Mouse (Mus musculus): ENCODE results near the gene Wfdc5. TPM values are rescaled to one million over a fixed set of nuclear protein-coding genes. Genes with fewer than 3 reads are reported as not detected.

Wfdc5 gene
- polyA plus RNA-seq, 1 experiment from 2014 or later, result not detected

DNA sequence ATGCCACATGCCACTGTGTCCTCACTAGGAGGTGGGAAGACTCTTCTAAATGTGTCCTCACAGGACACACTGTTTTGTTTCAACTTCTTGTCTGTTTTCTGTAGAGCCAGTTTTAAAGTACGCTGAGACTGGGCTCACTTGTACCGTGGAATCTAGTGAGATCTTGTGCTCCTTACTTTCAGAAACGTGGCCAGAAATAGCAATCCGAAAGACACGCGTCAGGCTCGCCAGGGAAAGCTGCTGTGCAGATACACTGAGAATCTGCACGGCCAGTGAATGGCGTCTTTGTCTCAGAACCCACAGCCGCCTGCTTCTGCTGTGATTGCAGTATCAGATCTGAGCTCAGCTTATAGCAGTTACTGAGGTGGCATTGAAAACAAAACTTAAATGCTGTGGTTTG is 40.5 kb downstream of the Wfdc5 start:
- Histone ChIP-seq H3K36me3 (replicated peaks; ENCODE audit: insufficient read depth, low read length) (peaks cover 18% of the 10 kb centered on the region), H3K9me3 (ENCODE audit: low read length) (no peaks in the 10 kb centered on the region), H3K4me2 (ENCODE audit: low read depth, low read length) (no peak overlapping the region), H3K27ac (ENCODE audit: low read depth) (no peak overlapping the region), H3K4me1 (ENCODE audit: insufficient read depth) (no peaks in the 10 kb centered on the region), H3K27me3 (ENCODE audit: insufficient read depth, low read length) (no peaks in the 10 kb centered on the region), H3K9ac (replicated peaks) (no peak overlapping the region), H3K4me3 (ENCODE audit: low read depth, low read length) (no peak overlapping the region)
- TF ChIP-seq CTCF (IDR thresholded peaks at IDR 0.05; ENCODE audit: low read depth) (no peak), EP300 (IDR thresholded peaks at IDR 0.05; ENCODE audit: low read depth) (no peak)
- ATAC-seq (no peak), DNase-seq (no peak)
- WGBS (ENCODE audit: insufficient replicate concordance), result 73% methylated on average over 10 of the region's 10 CpGs

DNA sequence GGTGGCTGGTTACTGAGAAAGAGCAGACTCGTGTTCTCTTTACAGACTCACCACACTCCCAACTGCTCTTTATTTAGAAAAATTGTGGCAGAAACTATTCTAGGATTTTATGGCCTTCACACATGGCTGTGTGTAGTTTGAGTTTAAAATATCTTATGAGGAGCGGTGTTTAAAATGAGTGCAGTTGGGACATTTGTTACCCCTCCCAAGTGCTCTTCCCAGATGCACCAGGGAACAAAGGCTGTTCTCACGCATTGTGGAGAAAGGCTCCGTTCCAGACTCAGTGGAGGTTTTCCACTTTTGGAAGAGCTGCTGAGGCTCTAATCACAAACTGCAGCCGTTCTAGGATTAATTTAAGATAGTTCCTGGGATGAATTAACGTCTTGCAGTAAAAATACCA is 44.8 kb downstream of the Wfdc5 start:
- Histone ChIP-seq H3K36me3 (replicated peaks; ENCODE audit: insufficient read depth, low read length) (peaks cover 21% of the 10 kb centered on the region), H3K4me3 (ENCODE audit: low read depth, low read length) (no peak overlapping the region), H3K9ac (replicated peaks) (no peak overlapping the region), H3K27me3 (ENCODE audit: insufficient read depth, low read length) (no peaks in the 10 kb centered on the region), H3K9me3 (ENCODE audit: low read length) (no peaks in the 10 kb centered on the region), H3K4me1 (ENCODE audit: insufficient read depth) (no peaks in the 10 kb centered on the region), H3K27ac (ENCODE audit: low read depth) (no peak overlapping the region), H3K4me2 (ENCODE audit: low read depth, low read length) (no peak overlapping the region)
- DNase-seq, result no peak
- WGBS (ENCODE audit: insufficient replicate concordance), result 78% methylated on average over 6 of the region's 6 CpGs
- TF ChIP-seq CTCF (IDR thresholded peaks at IDR 0.05; ENCODE audit: low read depth) (no peak), EP300 (IDR thresholded peaks at IDR 0.05; ENCODE audit: low read depth) (no peak)
- no peak for ATAC-seq

DNA sequence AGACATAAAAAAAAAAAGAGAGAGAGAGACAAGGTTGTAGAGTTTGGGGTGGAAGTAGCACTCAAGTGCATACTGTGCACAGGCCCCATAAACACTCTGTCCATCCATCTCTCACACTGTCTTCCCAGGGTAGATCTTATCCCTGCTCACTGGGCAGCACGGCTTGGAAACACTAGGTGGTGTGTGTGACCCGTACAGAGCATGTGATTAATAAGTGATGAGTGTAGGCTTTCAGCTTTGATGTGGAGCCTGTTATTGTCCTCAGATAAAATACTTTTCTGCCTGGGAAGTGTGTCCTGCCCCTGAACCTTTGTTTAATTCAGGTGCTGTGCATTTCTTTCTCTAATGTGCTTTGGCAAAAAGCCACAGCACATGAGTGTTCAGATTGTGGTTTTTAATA is 46.1 kb downstream of the Wfdc5 start:
- Histone ChIP-seq H3K4me3 (ENCODE audit: low read depth, low read length) (no peak overlapping the region), H3K36me3 (replicated peaks; ENCODE audit: insufficient read depth, low read length) (peaks cover 18% of the 10 kb centered on the region), H3K9ac (replicated peaks) (no peak overlapping the region), H3K4me2 (ENCODE audit: low read depth, low read length) (no peak overlapping the region), H3K9me3 (ENCODE audit: low read length) (no peaks in the 10 kb centered on the region), H3K27me3 (ENCODE audit: insufficient read depth, low read length) (no peaks in the 10 kb centered on the region), H3K27ac (ENCODE audit: low read depth) (no peak overlapping the region), H3K4me1 (ENCODE audit: insufficient read depth) (no peaks in the 10 kb centered on the region)
- 75% methylated on average over 2 of the region's 2 CpGs for WGBS (ENCODE audit: insufficient replicate concordance)
- DNase-seq (no peak), ATAC-seq (no peak)
- TF ChIP-seq EP300 (IDR thresholded peaks at IDR 0.05; ENCODE audit: low read depth) (no peak), CTCF (IDR thresholded peaks at IDR 0.05; ENCODE audit: low read depth) (no peak)

DNA sequence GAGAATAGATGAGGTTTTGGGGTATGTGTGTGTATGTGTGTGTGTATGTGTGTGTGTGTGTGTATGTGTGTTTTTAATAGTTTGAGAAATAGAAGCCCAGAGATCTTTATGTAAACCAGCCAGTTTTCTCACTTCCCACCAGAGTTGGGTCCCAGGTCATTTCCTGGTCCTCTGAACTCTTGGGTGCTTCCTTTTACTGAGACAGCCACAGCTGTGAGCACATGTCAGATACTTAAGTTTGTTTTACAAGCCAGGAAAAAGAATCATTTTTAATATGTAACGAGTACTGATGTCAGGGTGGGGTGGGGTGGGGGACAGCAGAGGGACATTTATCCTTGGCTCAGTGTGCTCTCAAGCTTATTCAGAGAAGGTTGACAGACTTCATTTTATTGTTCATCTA is 47.2 kb downstream of the Wfdc5 start:
- Histone ChIP-seq H3K27ac (ENCODE audit: low read depth) (no peak overlapping the region), H3K9ac (replicated peaks) (no peak overlapping the region), H3K4me2 (ENCODE audit: low read depth, low read length) (no peak overlapping the region), H3K27me3 (ENCODE audit: insufficient read depth, low read length) (no peaks in the 10 kb centered on the region), H3K36me3 (replicated peaks; ENCODE audit: insufficient read depth, low read length) (peaks cover 15% of the 10 kb centered on the region), H3K4me3 (ENCODE audit: low read depth, low read length) (no peak overlapping the region), H3K4me1 (ENCODE audit: insufficient read depth) (0 out of 2 replicates have a peak, but pooled peaks cover 2% of the 10 kb centered on the region), H3K9me3 (ENCODE audit: low read length) (no peaks in the 10 kb centered on the region)
- ATAC-seq, result no peak
- no peak for TF ChIP-seq EP300 (IDR thresholded peaks at IDR 0.05; ENCODE audit: low read depth)
- no peak for TF ChIP-seq CTCF (IDR thresholded peaks at IDR 0.05; ENCODE audit: low read depth)
- DNase-seq, result no peak
- 83% methylated on average over 1 of the region's 1 CpGs for WGBS (ENCODE audit: insufficient replicate concordance)

DNA sequence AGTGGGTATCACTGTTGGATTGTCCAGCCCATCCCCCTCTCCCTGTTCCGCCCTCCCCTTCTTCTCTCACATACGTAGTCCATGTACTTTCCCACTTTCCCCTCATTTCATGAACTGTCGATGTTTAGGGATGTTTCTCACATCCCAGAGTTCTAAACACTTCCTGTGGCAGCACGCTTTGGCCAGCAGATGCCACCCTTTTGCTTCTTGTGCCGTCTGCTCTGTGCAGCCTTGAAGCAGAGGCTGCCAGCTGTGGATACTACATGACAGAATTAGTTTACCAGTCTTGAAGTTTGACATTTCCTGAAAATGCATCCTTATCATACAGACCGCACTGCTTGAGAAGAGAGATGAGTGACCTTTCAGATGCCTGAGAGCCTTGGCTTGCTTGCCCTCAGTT is 48.0 kb downstream of the Wfdc5 start:
- H3K9me3 ChIP-seq (ENCODE audit: low read length), result no peaks in the 10 kb centered on the region
- WGBS (ENCODE audit: insufficient replicate concordance), result 68% methylated on average over 6 of the region's 6 CpGs
- 0 out of 2 replicates have a peak, but pooled peaks cover 2% of the 10 kb centered on the region for H3K4me1 ChIP-seq (ENCODE audit: insufficient read depth)
- ATAC-seq, result no peak
- H3K4me2 ChIP-seq (ENCODE audit: low read depth, low read length), result no peak overlapping the region
- peaks cover 14% of the 10 kb centered on the region for H3K36me3 ChIP-seq (replicated peaks; ENCODE audit: insufficient read depth, low read length)
- no peak overlapping the region for H3K9ac ChIP-seq (replicated peaks)
- H3K4me3 ChIP-seq (ENCODE audit: low read depth, low read length), result no peak overlapping the region
- H3K27me3 ChIP-seq (ENCODE audit: insufficient read depth, low read length), result no peaks in the 10 kb centered on the region
- TF ChIP-seq EP300 (IDR thresholded peaks at IDR 0.05; ENCODE audit: low read depth) (no peak), CTCF (IDR thresholded peaks at IDR 0.05; ENCODE audit: low read depth) (peak; percentile 51)
- no peak for DNase-seq
- no peak overlapping the region for H3K27ac ChIP-seq (ENCODE audit: low read depth)

DNA sequence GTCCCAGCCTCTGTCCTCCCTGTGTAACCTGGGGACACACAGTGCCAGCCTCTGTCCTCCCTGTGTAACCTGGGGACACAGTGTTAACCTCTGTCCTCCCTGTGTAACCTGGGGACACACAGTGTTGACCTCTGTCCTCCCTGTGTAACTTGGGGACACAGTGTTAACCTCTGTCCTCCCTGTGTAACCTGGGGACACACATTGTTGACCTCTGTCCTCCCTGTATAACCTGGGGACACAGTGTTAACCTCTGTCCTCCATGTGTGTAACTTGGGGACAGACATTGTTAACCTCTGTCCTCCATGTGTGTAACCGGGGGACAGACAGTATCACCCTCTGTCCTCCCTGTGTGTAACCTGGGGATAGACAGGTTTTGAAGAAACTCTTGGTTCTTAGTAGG is 51.0 kb downstream of the Wfdc5 start:
- TF ChIP-seq EP300 (IDR thresholded peaks at IDR 0.05; ENCODE audit: low read depth), result no peak
- TF ChIP-seq CTCF (IDR thresholded peaks at IDR 0.05; ENCODE audit: low read depth), result no peak
- DNase-seq (no peak), ATAC-seq (peak; percentile 79)
- H3K27me3 ChIP-seq (ENCODE audit: insufficient read depth, low read length), result no peaks in the 10 kb centered on the region
- H3K9me3 ChIP-seq (ENCODE audit: low read length), result no peaks in the 10 kb centered on the region
- H3K36me3 ChIP-seq (replicated peaks; ENCODE audit: insufficient read depth, low read length), result peaks cover 4% of the 10 kb centered on the region; the same call in 1 of the 2 replicates
- no peak overlapping the region for H3K4me3 ChIP-seq (ENCODE audit: low read depth, low read length)
- H3K4me2 ChIP-seq (ENCODE audit: low read depth, low read length), result no peak overlapping the region
- H3K9ac ChIP-seq (replicated peaks), result no peak overlapping the region
- 0 out of 2 replicates have a peak, but pooled peaks cover 2% of the 10 kb centered on the region for H3K4me1 ChIP-seq (ENCODE audit: insufficient read depth)
- peak overlapping the region; percentile 39; the same call in 1 of the 2 replicates for H3K27ac ChIP-seq (ENCODE audit: low read depth)
- WGBS (ENCODE audit: insufficient replicate concordance), result 57% methylated on average over 1 of the region's 1 CpGs

All from liver, postnatal 0 days (tissue).